Comparison of ENCODE assay signal across 10 mouse cellular contexts in genomic region chr1:158960549-158960948, GRCm38 (mm10). TPM values are rescaled to one million over a fixed set of nuclear protein-coding genes. Genes with fewer than 3 reads are reported as not detected.
DNase-seq lines count a peak whose midpoint lies in the region; ATAC-seq and TF ChIP-seq lines count a peak whose summit lies in the region.
"Had no signal": no experiment of that assay in that cellular context is flagged by ENCODE, and none has a peak within 500 bp of the region (broad histone marks: within the 10 kb centered on the region; RNA-seq: fewer than 3 reads in every experiment).

No protein-coding gene starts in this region.

- no peak overlapping the region for H3K27ac ChIP-seq in lung, embryonic 16.5 days (ENCODE audit: low read length)
- no peak overlapping the region for H3K27ac ChIP-seq in limb, embryonic 14.5 days (replicated peaks; ENCODE audit: low read depth, low read length)
- H3K27ac ChIP-seq: left cerebral cortex, adult 2 months had no signal

- no peak overlapping the region for H3K9ac ChIP-seq in lung, embryonic 16.5 days (ENCODE audit: low read length)
- 0 out of 2 replicates have a peak overlapping the region, but pooled peaks have one; percentile 8 for H3K9ac ChIP-seq in limb, embryonic 14.5 days (ENCODE audit: low read depth, low read length, severe bottlenecking)

- TF ChIP-seq CTCF in lung, adult 2 months (IDR thresholded peaks at IDR 0.05; ENCODE audit: insufficient read depth, low read length): no peak

- peak overlapping the region; percentile 34; the same call in 1 of the 2 replicates for H3K4me2 ChIP-seq in lung, embryonic 16.5 days (ENCODE audit: low read depth, low read length)
- peak overlapping the region; percentile 39 for H3K4me2 ChIP-seq in limb, embryonic 14.5 days (replicated peaks; ENCODE audit: low read depth, low read length, severe bottlenecking)

- WGBS in lung, embryonic 16.5 days: 12% methylated on average over 8 of the region's 8 CpGs
- 17% methylated on average over 8 of the region's 8 CpGs for WGBS in lung, adult 2 months
- 23% methylated on average over 8 of the region's 8 CpGs for WGBS in limb, embryonic 14.5 days

- TF ChIP-seq POLR2A in lung, adult 2 months (IDR thresholded peaks at IDR 0.05; ENCODE audit: borderline replicate concordance, extremely low read depth, low read depth, low read length): no peak
- TF ChIP-seq POLR2A in limb, embryonic 14.5 days (IDR thresholded peaks at IDR 0.05; ENCODE audit: borderline replicate concordance, extremely low read depth, insufficient read depth, insufficient read length): no peak

- H3K4me1 ChIP-seq in lung, embryonic 16.5 days (replicated peaks; ENCODE audit: control insufficient read depth, insufficient read depth, low read length): 0 out of 2 replicates have a peak, but pooled peaks cover 4% of the 10 kb centered on the region
- H3K4me1 ChIP-seq in lung, adult 2 months (ENCODE audit: control insufficient read depth, insufficient read depth, low read length): no peaks in the 10 kb centered on the region
- peaks cover 10% of the 10 kb centered on the region for H3K4me1 ChIP-seq in limb, embryonic 14.5 days (ENCODE audit: control insufficient read depth, insufficient read depth, low read length)

- H3K9me3 ChIP-seq in lung, embryonic 16.5 days (ENCODE audit: control insufficient read depth, low read length): no peaks in the 10 kb centered on the region
- H3K9me3 ChIP-seq in limb, embryonic 14.5 days (ENCODE audit: control insufficient read depth, low read length): no peaks in the 10 kb centered on the region

- H3K27me3 ChIP-seq in lung, embryonic 16.5 days (ENCODE audit: control insufficient read depth, insufficient read depth, low read depth, low read length): no peaks in the 10 kb centered on the region
- H3K27me3 ChIP-seq in limb, embryonic 14.5 days (ENCODE audit: control insufficient read depth, insufficient read depth, low read length): no peaks in the 10 kb centered on the region

- H3K4me3 ChIP-seq in lung, embryonic 16.5 days (ENCODE audit: low read length): no peak overlapping the region
- H3K4me3 ChIP-seq in lung, adult 2 months (replicated peaks; ENCODE audit: extremely low read depth, low read depth, low read length): no peak overlapping the region
- H3K4me3 ChIP-seq in limb, embryonic 14.5 days (replicated peaks; ENCODE audit: low read length): no peak overlapping the region
- H3K4me3 ChIP-seq: left cerebral cortex, adult 2 months had no signal

- no peaks in the 10 kb centered on the region for H3K36me3 ChIP-seq in lung, embryonic 16.5 days (ENCODE audit: control insufficient read depth, insufficient read depth, low read length)
- no peaks in the 10 kb centered on the region for H3K36me3 ChIP-seq in limb, embryonic 14.5 days (ENCODE audit: control insufficient read depth, insufficient read depth, low read length)

- peak; percentile 15 for DNase-seq in embryo, embryonic 10 days (ENCODE audit: low spot score)
- no peak for DNase-seq in embryo, embryonic 9.5 days (ENCODE audit: extremely low spot score)
- DNase-seq in lung, adult 2 months: no peak
- DNase-seq in limb, embryonic 14.5 days (ENCODE audit: low spot score): no peak
- DNase-seq in gastrocnemius, adult 8-10 months (ENCODE audit: low spot score in 2 of 2): no peak
- no peak for DNase-seq in adipocyte (ENCODE audit: low spot score)
- DNase-seq in c-Kit-positive CD71-positive TER-119-positive erythroid progenitor cells, embryonic 14.5 days (ENCODE audit: low spot score): no peak

- ATAC-seq in lung, embryonic 16.5 days (ENCODE audit: low read depth): no peak
- no peak for ATAC-seq in limb, embryonic 14.5 days (ENCODE audit: low FRiP score, low read depth)

RNA-seq across cellular contexts. Expression of gene Pappa2, which starts 19.7 kb away (rescaled TPM):
- polyA plus RNA-seq in lung, embryonic 16.5 days (2015; fragmentation: Nextera tagmentation; extraction: Ambion mirVana): 1.1 and 1.7 TPM in 2 replicates
- 0.12 and 0.21 TPM in 2 replicates for polyA plus RNA-seq in lung, adult 2 months (2012; rRNA removed)
- 4.4 and 5.2 TPM in 2 replicates for polyA plus RNA-seq in limb, embryonic 14.5 days (2012; rRNA removed)
- polyA plus RNA-seq in limb, embryonic 14.5 days (2014; fragmentation: Nextera tagmentation; extraction: Ambion mirVana): 3.1 and 3.8 TPM in 2 replicates
- total RNA-seq in gastrocnemius, adult 8-10 months (2022): under 1 TPM in 2 of 4 experiments, not detected in 2; 0.02 to 0.48 TPM
- total RNA-seq: monocyte, adult 5-6 weeks had no signal
